Mouse (Mus musculus) Patski (cell line): Measurements from ENCODE around the gene Rnf166. TPM values are rescaled to one million over a fixed set of nuclear protein-coding genes. Genes with fewer than 3 reads are reported as not detected.
A peak's percentile ranks its signal among the peaks of the same experiment; 100 is the strongest.

Experiments
- ATAC-seq: fragments of 100-300 bp; one replicate; pipeline ENCODE4 v1.8.0; 2021
- CTCF ChIA-PET: fragments of 350-600 bp; sonication (Branson Sonifier 250); formaldehyde crosslinking; loops from one replicate; lab custom pipeline; 2022; ENCODE audit warnings: inconsistent platforms; lab: Charles Lee
- POLR2A ChIA-PET: fragments of 350-600 bp; sonication (Branson Sonifier 250); formaldehyde crosslinking; loops from one replicate; lab custom pipeline; 2022; ENCODE audit warnings: antibody characterized with exemption, inconsistent platforms; lab: Charles Lee
- DNase-seq: peaks from one replicate; pipeline ENCODE4 v3.0.0-alpha.2; 2011; ENCODE audit warnings: low read depth, low spot score
- H3K27me3 ChIP-seq: fragments of 371-371 bp; one replicate; pipeline ENCODE4 v1.5.1; 2021
- CTCF ChIP-seq: fragments of 100-300 bp; IDR thresholded peaks from one replicate; pipeline ENCODE4 v1.5.1; 2021
- in situ Hi-C: fragments of 300-500 bp; cut with MboI; formaldehyde crosslinking; loops from 3 replicates; pipeline ENCODE4 v1.11.1; 2018; ENCODE audit warnings: low pct_unique_long_range_greater_than_20kb, mixed read lengths
- polyA plus RNA-seq: library from polyadenylated mRNA; unstranded; gene quantifications from one replicate; pipeline ENCODE4 v1.2.3, GENCODE M21; 2021

Rnf166 gene
- polyA plus RNA-seq, 1 experiment from 2014 or later: 41.5 TPM

- TF ChIP-seq CTCF: no peak
- ATAC-seq: no peak
- in situ Hi-C loops: no loop called here
- DNase-seq: no peak
- CTCF ChIA-PET: no interaction called here
- POLR2A ChIA-PET: interaction anchor here (1.2 kb wide), 1 partner anchor 40 kb away, joined by 3 read pairs; no protein-coding TSS in a partner anchor
- no peaks in the 10 kb centered on the region for H3K27me3 ChIP-seq
These were observed 35.7 kb upstream of the Rnf166 start for GRCm38 (mm10) chr8:122511552-122511951.

- no peak for TF ChIP-seq CTCF
- ChIA-PET CTCF (interaction anchor here (1.2 to 1.3 kb wide), 2 partner anchors 8 to 49 kb away, joined by 4 to 5 read pairs; no protein-coding TSS in a partner anchor), POLR2A (no interaction called here)
- ATAC-seq (no peak), DNase-seq (peak; percentile 38)
- H3K27me3 ChIP-seq: no peaks in the 10 kb centered on the region
- in situ Hi-C loops: loop anchor here (10.0 kb wide), 1 partner anchor 54 kb away; the partner anchor contains the start of gene Piezo1
These were observed 25.0 kb upstream of the Rnf166 start for GRCm38 (mm10) chr8:122500856-122501255.

GRCm38 (mm10) chr8:122497912-122498311 lies 22.0 kb upstream of the Rnf166 start:
- POLR2A ChIA-PET: interaction anchor here (0.6 to 1.3 kb wide), 2 partner anchors 54 to 75 kb away, joined by 3 to 4 read pairs; partner anchors contain the start of gene Piezo1
- DNase-seq (no peak), ATAC-seq (no peak)
- CTCF ChIA-PET: interaction anchor here (0.9 to 1.5 kb wide), 2 partner anchors 11 to 57 kb away, joined by 3 read pairs; no protein-coding TSS in a partner anchor
- TF ChIP-seq CTCF: no peak
- in situ Hi-C loops: no loop called here
- no peaks in the 10 kb centered on the region for H3K27me3 ChIP-seq

GRCm38 (mm10) chr8:122497016-122497734 lies 21.3 kb upstream of the Rnf166 start:
- in situ Hi-C loops: no loop called here
- H3K27me3 ChIP-seq: no peaks in the 10 kb centered on the region
- ATAC-seq: no peak
- CTCF ChIA-PET: interaction anchor here (1.8 kb wide), 1 partner anchor 54 kb away, joined by 8 read pairs; the partner anchor contains the start of gene Piezo1
- no peak for DNase-seq
- TF ChIP-seq CTCF: no peak
- POLR2A ChIA-PET: interaction anchor here (1.0 to 1.3 kb wide), 2 partner anchors 52 to 54 kb away, joined by 3 to 4 read pairs; partner anchors contain the start of gene Piezo1

GRCm38 (mm10) chr8:122488387-122488786 lies 12.5 kb upstream of the Rnf166 start:
- in situ Hi-C loops: no loop called here
- DNase-seq: no peak
- POLR2A ChIA-PET: interaction anchor here (0.6 to 1.3 kb wide), 2 partner anchors 63 to 66 kb away, joined by 3 to 4 read pairs; partner anchors contain the start of gene Piezo1
- no peaks in the 10 kb centered on the region for H3K27me3 ChIP-seq
- CTCF ChIA-PET: interaction anchor here (1.3 kb wide), 1 partner anchor 44 kb away, joined by 3 read pairs; no protein-coding TSS in a partner anchor
- no peak for ATAC-seq
- no peak for TF ChIP-seq CTCF

DNA sequence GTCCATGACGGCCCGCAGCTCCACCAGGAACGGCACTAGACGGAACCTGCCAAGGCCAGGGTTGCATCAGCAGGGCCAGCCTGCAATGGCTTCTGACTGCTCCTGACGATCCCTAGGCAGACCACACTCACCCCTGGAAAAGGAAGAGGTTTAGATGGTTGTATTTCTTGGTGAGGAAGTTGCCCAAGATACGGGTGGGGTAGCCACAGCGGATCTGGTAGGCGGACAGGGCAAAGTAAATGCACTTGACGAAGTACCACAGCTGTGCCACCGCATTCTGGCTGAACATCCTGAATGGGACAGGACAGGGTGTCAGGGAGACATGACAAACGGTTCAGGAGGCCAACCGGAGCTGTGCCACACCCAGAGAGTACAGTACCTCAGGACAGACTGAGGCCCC lies 9.0 kb upstream of the Rnf166 start:
- no peak for DNase-seq
- ChIA-PET POLR2A (interaction anchor here (0.8 kb wide), 1 partner anchor 42 kb away, joined by 3 read pairs; no protein-coding TSS in a partner anchor), CTCF (no interaction called here)
- in situ Hi-C loops: no loop called here
- no peak for ATAC-seq
- TF ChIP-seq CTCF: no peak
- no peaks in the 10 kb centered on the region for H3K27me3 ChIP-seq

DNA sequence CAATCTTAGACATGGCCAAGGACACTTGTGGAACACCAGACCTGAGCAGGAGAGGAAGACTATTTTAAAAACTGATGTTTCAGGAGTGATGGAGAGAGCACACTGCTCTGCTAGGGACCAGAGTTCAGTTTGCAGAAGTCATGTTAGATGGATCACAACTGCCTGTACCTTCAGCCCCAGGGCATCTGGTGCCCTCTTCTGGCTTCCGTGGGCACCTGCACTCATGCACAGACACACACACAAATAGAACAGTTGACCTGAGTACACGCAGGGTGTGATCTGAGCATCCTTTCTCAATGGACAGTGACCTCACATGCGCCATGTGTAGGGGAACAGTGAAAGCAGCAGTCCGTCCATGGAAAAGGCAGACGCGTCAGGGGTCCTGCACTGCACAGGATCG lies 8.0 kb upstream of the Rnf166 start:
- TF ChIP-seq CTCF: no peak
- ChIA-PET POLR2A (interaction anchor here (0.8 kb wide), 1 partner anchor 41 kb away, joined by 3 read pairs; no protein-coding TSS in a partner anchor), CTCF (interaction anchor here (1.0 to 1.8 kb wide), 3 partner anchors 10 to 42 kb away, joined by 3 to 4 read pairs (median 3); no protein-coding TSS in a partner anchor)
- H3K27me3 ChIP-seq: no peaks in the 10 kb centered on the region
- no peak for DNase-seq
- ATAC-seq: no peak
- in situ Hi-C loops: no loop called here

DNA sequence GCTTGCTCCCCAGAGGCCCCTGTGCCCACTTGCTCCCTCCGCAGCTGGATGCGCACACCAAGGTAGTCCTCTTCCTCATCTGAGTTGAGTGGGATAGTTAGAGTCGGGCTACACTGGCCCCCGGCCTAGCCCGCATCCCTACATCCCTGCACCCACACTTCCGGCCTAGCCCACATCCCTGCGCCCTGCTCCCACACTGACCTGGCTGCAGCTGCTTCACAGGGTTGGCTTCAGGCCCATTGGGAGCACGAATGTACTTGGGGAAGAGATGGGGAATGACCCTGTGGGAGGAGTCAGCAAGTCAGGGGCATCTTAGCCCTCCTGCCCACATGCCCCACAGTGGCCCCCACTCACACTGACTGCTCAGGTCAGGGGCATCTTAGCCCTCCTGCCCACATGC lies 6.6 kb upstream of the Rnf166 start:
- no peak for TF ChIP-seq CTCF
- H3K27me3 ChIP-seq: no peaks in the 10 kb centered on the region
- in situ Hi-C loops: no loop called here
- no peak for DNase-seq
- ChIA-PET CTCF (interaction anchor here (1.2 to 1.8 kb wide), 2 partner anchors 12 to 40 kb away, joined by 3 to 4 read pairs; no protein-coding TSS in a partner anchor), POLR2A (interaction anchor here (1.4 kb wide), 1 partner anchor 67 kb away, joined by 3 read pairs; no protein-coding TSS in a partner anchor)
- no peak for ATAC-seq

- no peaks in the 10 kb centered on the region for H3K27me3 ChIP-seq
- ChIA-PET POLR2A (interaction anchor here (0.7 to 2.3 kb wide), 6 partner anchors 12 to 77 kb away, joined by 3 to 10 read pairs (median 4); partner anchors contain the start of gene Cyba), CTCF (interaction anchor here (0.7 to 1.5 kb wide), 3 partner anchors 11 to 34 kb away, joined by 3 to 5 read pairs (median 3); no protein-coding TSS in a partner anchor)
- in situ Hi-C loops: no loop called here
- DNase-seq (no peak), ATAC-seq (no peak)
- TF ChIP-seq CTCF: no peak
These were observed 808 bp downstream of the Rnf166 start for GRCm38 (mm10) chr8:122474951-122475560.

GRCm38 (mm10) chr8:122473911-122474421 lies 1.9 kb downstream of the Rnf166 start:
- ATAC-seq (no peak), DNase-seq (no peak)
- CTCF ChIA-PET: interaction anchor here (1.5 kb wide), 1 partner anchor 10 kb away, joined by 5 read pairs; no protein-coding TSS in a partner anchor
- no peak for TF ChIP-seq CTCF
- in situ Hi-C loops: no loop called here
- no peaks in the 10 kb centered on the region for H3K27me3 ChIP-seq
- POLR2A ChIA-PET: interaction anchor here (0.7 to 2.3 kb wide), 4 partner anchors 10 to 50 kb away, joined by 3 to 10 read pairs (median 7); partner anchors contain the start of gene Mvd
